Mouse (Mus musculus) embryonic fibroblast, embryonic 13.5 days (primary cell): ENCODE measurements at regions not wholly inside any gene's neighbourhood (a gene's known extent, or its start where the extent isn't known, plus 50 kb on each side); places are given as distances from the start of the nearest gene placed in this dataset.

Experiments used
- CTCF ChIP-seq: IDR thresholded peaks from 2 replicates; pipeline ENCODE4 v1.5.1; 2011; ENCODE audit warnings: mild to moderate bottlenecking, control low read depth, low read length, moderate library complexity, borderline replicate concordance; ENCODE audit not compliant: insufficient read depth
- POLR2A ChIP-seq: IDR thresholded peaks from 2 replicates; pipeline ENCODE4 v1.6.1; 2011; ENCODE audit warnings: low read depth, mild to moderate bottlenecking, control low read depth, low read length, moderate library complexity

DNA sequence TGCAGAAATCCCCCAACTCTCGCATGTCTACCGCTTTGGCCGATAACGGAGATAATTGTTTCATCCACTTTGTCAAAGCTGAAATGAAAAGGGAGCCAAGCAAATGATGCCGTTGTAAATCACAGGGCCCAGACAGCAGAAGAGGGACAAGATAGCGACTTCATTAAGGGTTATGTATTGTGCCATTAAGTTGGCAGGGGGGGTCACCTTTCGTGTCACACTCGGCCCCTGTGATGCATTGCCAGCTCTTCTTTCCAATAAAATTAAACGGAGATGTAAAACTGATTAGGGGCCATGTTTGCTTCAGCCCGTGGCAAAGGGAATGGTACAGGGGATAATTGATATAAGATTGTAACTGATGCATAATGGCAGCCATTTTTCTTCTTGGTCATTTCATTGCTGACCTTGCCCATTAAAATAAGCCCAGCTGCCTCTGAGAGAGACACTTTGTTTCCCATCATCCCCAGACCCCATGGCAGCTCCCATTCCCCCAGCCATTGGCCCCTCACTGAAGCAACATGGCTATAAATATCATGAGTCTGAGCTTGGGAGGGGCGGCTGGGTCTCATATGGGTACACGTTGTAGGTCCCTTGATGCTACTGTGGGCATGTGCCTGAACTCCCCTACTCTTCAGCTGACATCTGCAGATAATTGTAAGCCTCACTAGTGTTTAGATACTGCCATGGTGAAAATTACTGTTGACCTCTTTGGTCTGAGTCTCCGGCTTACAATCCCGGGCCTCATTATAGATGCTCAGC lies 313.0 kb downstream of the Gm45692 start:
- TF ChIP-seq POLR2A (no peak), CTCF (no peak)
